Mouse (Mus musculus) heart, embryonic 15.5 days (tissue): Measurements from ENCODE around the gene 9130409I23Rik. TPM values are rescaled to one million over a fixed set of nuclear protein-coding genes. Genes with fewer than 3 reads are reported as not detected.

Source experiments
- ATAC-seq: fragments of 200-750 bp; cut with Nextera tagmentation; replicated peaks from 2 replicates; pipeline ENCODE4 v1.8.0; 2017; ENCODE audit warnings: low read depth, moderate TSS enrichment; ENCODE audit not compliant: insufficient number of reproducible peaks, insufficient read depth, low FRiP score
- H3K27ac ChIP-seq: fragments of 300-500 bp; sonication (generic); 2 replicates; pipeline ENCODE4 v1.5.1; 2015; ENCODE audit warnings: mild to moderate bottlenecking, inconsistent platforms
- H3K27me3 ChIP-seq: fragments of 300-500 bp; sonication (generic); 2 replicates; pipeline ENCODE4 v1.6.1; 2015; ENCODE audit warnings: inconsistent platforms
- H3K36me3 ChIP-seq: fragments of 300-500 bp; sonication (generic); 2 replicates; pipeline ENCODE4 v1.6.1; 2015; ENCODE audit warnings: mild to moderate bottlenecking, inconsistent platforms
- H3K4me1 ChIP-seq: fragments of 300-500 bp; sonication (generic); replicated peaks from 2 replicates; pipeline ENCODE4 v1.6.1; 2015; ENCODE audit warnings: inconsistent platforms
- H3K4me2 ChIP-seq: fragments of 300-500 bp; sonication (generic); 2 replicates; pipeline ENCODE4 v1.6.1; 2015; ENCODE audit warnings: inconsistent platforms, mild to moderate bottlenecking, moderate library complexity
- H3K4me3 ChIP-seq: fragments of 300-500 bp; sonication (generic); 2 replicates; pipeline ENCODE4 v1.5.1; 2015; ENCODE audit warnings: mild to moderate bottlenecking, inconsistent platforms
- H3K9ac ChIP-seq: fragments of 300-500 bp; sonication (generic); 2 replicates; pipeline ENCODE4 v1.6.1; 2015; ENCODE audit warnings: mild to moderate bottlenecking, inconsistent platforms
- H3K9me3 ChIP-seq: fragments of 300-500 bp; sonication (generic); replicated peaks from 2 replicates; pipeline ENCODE4 v1.6.1; 2016; ENCODE audit warnings: inconsistent platforms
- WGBS: fragments of 180-500 bp; shearing (Covaris S2); methylation state at CpG from one replicate; pipeline ENCODE4 v1.1.7; 2015; ENCODE audit warnings: mixed read lengths; 5-methylcytosine and 5-hydroxymethylcytosine counted together
- polyA plus RNA-seq: library from polyadenylated mRNA; unstranded; fragments of >200 nt; fragmentation: Nextera tagmentation; extraction: Ambion mirVana; gene quantifications from 2 replicates; pipeline ENCODE4 v1.2.1, GENCODE M21; 2015

9130409I23Rik gene
- polyA plus RNA-seq, 1 experiment from 2014 or later: not detected

DNA sequence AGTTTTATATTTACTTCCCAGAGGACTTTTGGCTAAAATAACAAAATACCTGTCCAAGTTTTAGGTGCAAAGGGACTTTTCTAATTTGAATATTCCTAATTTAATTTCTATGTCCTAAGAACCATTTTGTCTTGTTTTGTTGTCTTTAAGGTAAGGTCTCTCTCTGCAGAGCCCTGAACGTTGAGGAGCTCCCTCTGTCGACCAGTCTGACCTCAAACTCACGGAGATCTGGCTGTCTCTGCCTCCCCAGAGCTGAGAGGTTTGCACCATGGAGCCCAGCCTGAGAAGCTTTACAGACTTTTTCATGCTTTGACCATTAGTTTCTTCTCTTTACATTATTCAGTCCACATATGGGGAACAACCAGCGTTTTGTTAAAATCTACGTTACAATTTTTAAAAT, 22.0 kb downstream of the 9130409I23Rik start:
- H3K9ac ChIP-seq: no peak overlapping the region
- ATAC-seq: no peak
- no peaks in the 10 kb centered on the region for H3K9me3 ChIP-seq
- H3K27ac ChIP-seq: no peak overlapping the region
- no peak overlapping the region for H3K4me3 ChIP-seq
- no peaks in the 10 kb centered on the region for H3K4me1 ChIP-seq
- peaks cover 7% of the 10 kb centered on the region; the same call in 1 of the 2 replicates for H3K27me3 ChIP-seq
- no peak overlapping the region for H3K4me2 ChIP-seq
- 42% methylated on average over 5 of the region's 5 CpGs for WGBS
- H3K36me3 ChIP-seq: no peaks in the 10 kb centered on the region

DNA sequence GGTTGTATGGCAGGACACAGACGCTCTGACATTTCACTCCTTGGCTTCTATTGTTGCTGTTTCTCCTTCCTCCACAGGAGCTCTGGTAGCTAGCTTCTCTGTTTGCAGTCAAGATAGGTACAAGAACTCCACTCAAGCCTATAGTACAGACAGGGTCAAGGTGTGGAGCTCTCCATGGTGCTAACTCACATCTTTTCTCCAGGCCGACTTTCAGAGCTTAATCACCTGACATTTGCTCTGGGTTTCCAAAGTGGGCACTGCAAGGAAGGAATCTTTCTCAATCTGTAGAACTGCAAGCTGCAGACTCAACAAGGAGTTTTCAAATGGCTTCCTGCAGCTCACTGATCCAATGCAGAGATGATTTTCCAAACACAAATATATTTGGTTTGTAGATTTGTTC, 33.0 kb downstream of the 9130409I23Rik start:
- Histone ChIP-seq H3K36me3 (no peaks in the 10 kb centered on the region), H3K27ac (no peak overlapping the region), H3K27me3 (no peaks in the 10 kb centered on the region), H3K4me3 (no peak overlapping the region), H3K9me3 (no peaks in the 10 kb centered on the region), H3K9ac (no peak overlapping the region), H3K4me2 (no peak overlapping the region), H3K4me1 (no peaks in the 10 kb centered on the region)
- WGBS: 33% methylated on average over 2 of the region's 2 CpGs
- no peak for ATAC-seq

DNA sequence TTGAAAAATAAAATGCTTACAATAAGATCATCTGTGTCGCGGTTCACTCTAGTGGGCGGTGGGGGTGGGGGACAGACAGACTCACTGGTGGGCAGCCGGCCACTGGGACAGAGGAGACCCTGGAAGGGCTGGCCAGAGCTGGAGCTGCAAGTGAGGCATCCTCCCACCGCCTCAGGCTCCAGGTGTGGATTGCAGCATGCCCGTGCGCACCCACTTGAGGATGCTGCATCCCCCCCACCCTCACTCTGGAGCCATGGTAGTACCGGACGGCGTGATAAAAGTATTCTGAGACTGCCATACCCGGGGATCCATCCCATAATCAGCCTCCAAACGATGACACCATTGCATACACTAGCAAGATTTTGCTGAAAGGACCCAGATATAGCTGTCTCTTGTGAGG, 39.0 kb downstream of the 9130409I23Rik start:
- H3K27me3 ChIP-seq: no peaks in the 10 kb centered on the region
- no peak overlapping the region for H3K4me3 ChIP-seq
- peaks cover 40% of the 10 kb centered on the region; the same call in 1 of the 2 replicates for H3K36me3 ChIP-seq
- no peaks in the 10 kb centered on the region for H3K4me1 ChIP-seq
- WGBS: 72% methylated on average over 12 of the region's 12 CpGs
- no peaks in the 10 kb centered on the region for H3K9me3 ChIP-seq
- H3K27ac ChIP-seq: no peak overlapping the region
- H3K4me2 ChIP-seq: no peak overlapping the region
- ATAC-seq: no peak
- no peak overlapping the region for H3K9ac ChIP-seq

Other genes starting within 250 kb of the 9130409I23Rik start
- gene H3f3a, start 237.3 kb upstream of the 9130409I23Rik start, polyA plus RNA-seq: 1,560 and 1,618 TPM in 2 replicates
- 20.8 and 22.8 TPM in 2 replicates for gene Sde2, start 200.1 kb upstream of the 9130409I23Rik start, polyA plus RNA-seq
- 0.05 and 0.14 TPM in 2 replicates for gene Lefty2, start 158.1 kb upstream of the 9130409I23Rik start, polyA plus RNA-seq
- 42.1 and 57.9 TPM in 2 replicates for gene Pycr2, start 146.9 kb upstream of the 9130409I23Rik start, polyA plus RNA-seq
- 1.0 and 1.5 TPM in 2 replicates for gene Lefty1, start 116.2 kb upstream of the 9130409I23Rik start, polyA plus RNA-seq
- 10.0 and 12.1 TPM in 2 replicates for gene Tmem63a, start 108.9 kb upstream of the 9130409I23Rik start, polyA plus RNA-seq
- gene Ephx1, start 30.3 kb upstream of the 9130409I23Rik start, polyA plus RNA-seq: 10.0 and 10.7 TPM in 2 replicates
- gene Nvl, start 93.0 kb downstream of the 9130409I23Rik start, polyA plus RNA-seq: 15.5 and 17.7 TPM in 2 replicates
- 128 and 135 TPM in 2 replicates for gene Cnih4, start 93.5 kb downstream of the 9130409I23Rik start, polyA plus RNA-seq
- 25.1 and 29.3 TPM in 2 replicates for gene Wdr26, start 160.8 kb downstream of the 9130409I23Rik start, polyA plus RNA-seq